Mouse (Mus musculus) brain, embryonic 14.5 days (tissue): ENCODE data around the gene Mlx. TPM values are rescaled to one million over a fixed set of nuclear protein-coding genes. Genes with fewer than 3 reads are reported as not detected.

ENCODE experiments used
- DNase-seq: peaks from one replicate; pipeline ENCODE4 v3.0.0-alpha.2; 2011; ENCODE audit warnings: low read depth
- CTCF ChIP-seq: fragments of 200-500 bp; IDR thresholded peaks from 2 replicates; pipeline ENCODE4 v1.5.1; 2012; ENCODE audit warnings: inconsistent platforms, mild to moderate bottlenecking, moderate library complexity, borderline replicate concordance; ENCODE audit not compliant: insufficient read depth, insufficient read length; ENCODE audit errors: extremely low read depth
- POLR2A ChIP-seq: fragments of 200-500 bp; IDR thresholded peaks from 2 replicates; pipeline ENCODE4 v1.6.1; 2012; ENCODE audit warnings: mild to moderate bottlenecking, inconsistent platforms, borderline replicate concordance; ENCODE audit not compliant: poor library complexity, insufficient read depth, insufficient read length, severe bottlenecking; ENCODE audit errors: extremely low read depth
- polyA plus RNA-seq: library from polyadenylated mRNA; depleted of rRNA; stranded (reverse); fragments of >200 nt; gene quantifications from 2 replicates; pipeline ENCODE4 v1.2.3, GENCODE M21; 2012

The Mlx gene
- polyA plus RNA-seq, 1 experiment, result 57.7 TPM

DNA sequence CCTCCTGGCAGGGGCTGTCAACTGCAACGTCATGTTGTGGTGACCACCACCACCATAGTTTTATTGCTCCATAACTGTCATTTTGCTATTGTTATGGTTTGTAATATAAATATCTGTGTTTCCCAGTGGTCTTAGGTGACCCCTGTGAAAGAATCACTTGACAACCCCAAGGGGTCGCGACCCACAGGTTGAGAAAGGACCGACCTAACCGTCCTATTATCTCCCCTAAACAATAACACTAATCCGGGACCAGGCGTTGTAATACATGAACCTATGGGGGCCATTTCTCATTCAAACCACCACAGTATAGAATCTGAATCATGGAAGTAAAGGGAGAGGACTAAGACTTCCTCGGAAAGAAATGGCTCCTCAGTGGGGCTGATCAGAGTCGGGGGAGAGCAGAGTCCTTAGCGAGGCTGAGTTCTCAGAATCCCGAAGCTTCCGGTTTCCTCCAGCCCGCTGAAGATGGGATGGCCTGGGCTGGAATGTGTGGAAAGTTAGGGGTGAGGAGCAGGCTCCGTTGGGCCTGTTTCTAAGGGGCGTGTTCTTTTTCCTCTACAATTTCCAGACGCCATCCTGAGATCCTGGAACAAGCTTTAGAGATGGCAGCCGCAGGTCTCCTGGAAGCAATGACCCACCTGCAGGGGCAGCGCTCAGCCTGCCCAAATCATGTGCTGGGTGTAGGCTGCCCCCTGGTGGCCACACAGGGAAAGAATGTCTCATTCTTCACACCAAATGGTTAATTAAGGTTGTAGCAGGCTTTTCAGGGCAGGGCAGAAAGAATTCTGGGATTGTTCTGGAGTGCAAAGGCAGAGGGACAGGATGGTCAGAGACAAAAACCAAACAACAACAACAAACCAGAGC is 20.3 kb upstream of the Mlx start:
- TF ChIP-seq POLR2A (no peak), CTCF (peak; percentile 97)
- peak; percentile 89 for DNase-seq

DNA sequence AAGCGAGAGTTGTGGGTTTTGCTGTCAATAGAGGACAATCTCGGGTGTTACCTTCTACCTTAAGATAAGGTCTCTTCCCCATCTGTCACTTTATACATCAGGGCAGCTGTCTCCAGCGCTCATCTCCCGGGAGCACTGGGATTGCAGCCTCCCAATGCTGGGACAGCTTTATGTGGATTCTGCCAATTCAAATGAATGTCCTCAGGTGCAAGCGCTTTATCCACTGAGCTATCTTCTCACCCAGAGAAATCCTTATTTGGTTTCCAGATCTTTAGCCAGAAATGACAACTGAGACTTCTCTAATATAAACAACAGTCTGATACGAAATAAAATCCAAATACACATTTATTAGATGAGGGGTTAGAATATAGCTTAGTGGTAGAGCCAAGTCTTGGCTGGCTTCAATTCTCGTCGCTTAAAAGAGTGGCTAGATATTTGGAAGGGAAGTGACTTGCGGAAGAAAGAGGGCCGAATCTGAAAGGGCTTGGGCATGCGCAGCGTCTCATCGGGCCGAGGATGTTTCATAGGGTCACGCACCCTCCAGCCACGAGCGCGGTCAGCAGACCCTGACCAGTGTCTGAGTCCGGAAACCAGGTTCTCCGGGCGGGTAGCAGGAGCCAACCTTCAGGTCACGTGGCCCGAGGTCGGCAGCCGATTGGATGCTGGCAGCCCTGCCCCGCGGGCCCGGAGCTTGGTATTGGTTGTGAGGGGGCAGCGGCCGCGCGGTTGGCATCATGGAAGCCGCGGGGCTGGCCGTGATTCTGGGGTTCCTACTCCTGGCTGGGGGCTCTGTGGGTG is 17.5 kb upstream of the Mlx start, which contains the start of gene Naglu:
Gene Naglu, plus strand, starts transcription at position 622 of the 798 bp plus-strand sequence.
- peak; percentile 96 for DNase-seq
- TF ChIP-seq POLR2A, result peak; percentile 73; the same call in 1 of the 2 replicates
- TF ChIP-seq CTCF, result no peak

DNA sequence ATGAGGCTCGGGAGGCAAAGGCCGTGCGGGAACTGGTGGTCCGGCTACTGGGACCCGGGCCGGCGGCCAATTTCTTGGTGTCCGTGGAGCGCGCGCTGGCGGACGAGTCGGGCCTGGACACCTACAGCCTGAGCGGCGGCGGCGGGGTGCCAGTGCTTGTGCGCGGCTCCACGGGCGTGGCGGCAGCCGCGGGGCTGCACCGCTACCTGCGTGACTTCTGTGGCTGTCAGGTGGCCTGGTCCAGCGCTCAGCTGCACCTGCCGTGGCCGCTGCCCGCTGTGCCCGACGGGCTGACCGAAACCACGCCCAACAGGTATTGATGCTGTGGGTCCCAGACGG is 16.9 kb upstream of the Mlx start:
- no peak for DNase-seq

DNA sequence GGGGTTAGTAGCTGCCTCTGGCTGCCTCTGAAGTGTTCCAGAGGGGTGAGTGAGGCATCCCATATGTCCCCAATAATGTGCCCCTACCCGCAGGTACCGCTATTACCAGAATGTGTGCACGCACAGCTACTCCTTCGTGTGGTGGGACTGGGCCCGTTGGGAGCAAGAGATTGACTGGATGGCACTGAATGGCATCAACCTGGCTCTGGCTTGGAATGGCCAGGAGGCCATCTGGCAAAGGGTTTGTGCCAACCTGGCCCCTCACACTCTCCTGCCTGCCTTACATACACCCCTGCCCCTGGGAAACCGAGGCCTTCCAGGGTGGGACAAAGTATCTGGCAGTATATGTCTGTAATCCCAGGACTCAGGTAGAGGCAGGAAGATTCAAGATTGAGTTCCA is 16.1 kb upstream of the Mlx start:
- no peak for DNase-seq

More for the DNA sequence above, 16.9 kb upstream of the Mlx start:
- TF ChIP-seq CTCF (no peak), POLR2A (no peak)

DNA sequence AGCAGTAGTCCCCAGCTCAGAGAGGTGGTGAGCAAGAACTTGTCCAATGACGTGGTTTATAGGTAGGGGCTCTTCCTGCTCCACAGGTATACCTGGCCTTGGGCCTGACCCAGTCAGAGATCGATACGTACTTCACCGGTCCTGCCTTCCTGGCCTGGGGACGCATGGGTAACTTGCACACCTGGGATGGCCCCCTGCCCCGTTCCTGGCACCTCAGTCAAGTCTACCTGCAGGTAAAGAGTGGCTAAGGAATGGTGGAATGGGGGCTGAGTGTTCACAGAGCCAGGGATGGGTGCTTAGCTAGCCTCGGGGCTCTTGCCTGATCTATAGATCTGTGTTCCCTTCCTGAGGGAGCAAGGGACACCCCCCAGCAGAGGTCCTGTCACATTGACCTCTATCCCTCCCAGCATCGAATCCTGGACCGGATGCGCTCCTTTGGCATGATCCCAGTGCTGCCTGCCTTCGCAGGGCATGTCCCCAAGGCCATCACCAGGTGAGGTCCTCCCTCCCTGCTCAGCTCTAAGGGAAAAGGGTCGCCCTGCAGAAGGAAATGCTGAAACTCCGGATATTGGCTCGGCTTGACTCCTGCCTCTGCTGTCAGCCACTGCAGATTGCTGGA is 15.2 kb upstream of the Mlx start:
- TF ChIP-seq POLR2A, result no peak
- no peak for TF ChIP-seq CTCF
- DNase-seq, result no peak

More for the DNA sequence above, 16.1 kb upstream of the Mlx start:
- TF ChIP-seq POLR2A (no peak), CTCF (no peak)

DNA sequence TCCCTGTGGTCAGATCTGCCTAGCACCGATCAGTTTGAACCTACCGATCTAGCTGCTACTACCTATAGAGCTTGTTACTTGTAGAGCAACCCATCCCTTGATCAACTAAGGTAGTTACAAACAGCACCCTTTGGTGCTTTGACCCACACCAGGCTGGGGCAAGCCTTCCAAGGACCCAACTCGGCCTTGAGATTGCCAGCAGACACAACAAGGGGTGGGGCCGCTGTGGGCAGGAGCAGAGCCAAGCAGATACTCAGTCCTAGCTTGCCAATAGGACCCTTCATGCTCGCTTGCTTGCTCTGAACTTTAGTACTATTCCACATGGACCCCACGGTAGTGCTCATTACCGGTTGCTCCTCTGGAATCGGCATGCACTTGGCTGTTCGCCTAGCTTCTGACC is 9.0 kb upstream of the Mlx start, which contains the start of gene Hsd17b1:
Gene Hsd17b1, plus strand, starts transcription at position 291 of the 400 bp plus-strand sequence.
- no peak for TF ChIP-seq POLR2A
- TF ChIP-seq CTCF, result no peak
- no peak for DNase-seq

DNA sequence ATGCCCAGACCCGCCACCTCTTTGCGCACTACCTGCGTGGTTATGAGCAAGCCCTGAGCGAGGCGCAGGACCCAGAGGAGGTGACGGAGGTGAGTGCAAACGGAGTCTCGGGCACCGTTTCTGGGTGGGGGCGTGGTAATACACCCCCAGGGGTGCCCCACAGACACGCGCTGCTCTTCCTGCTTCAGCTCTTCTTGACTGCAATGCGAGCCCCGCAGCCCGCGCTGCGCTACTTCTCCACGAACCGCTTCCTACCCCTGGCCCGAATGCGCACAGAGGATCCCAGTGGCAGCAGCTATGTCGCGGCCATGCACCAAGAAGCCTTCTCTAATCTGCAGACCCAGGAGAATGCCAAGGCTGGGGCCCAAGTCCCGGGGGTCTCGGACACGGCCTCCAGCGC is 7.3 kb upstream of the Mlx start:
- DNase-seq, result no peak
- TF ChIP-seq POLR2A, result no peak
- no peak for TF ChIP-seq CTCF

DNA sequence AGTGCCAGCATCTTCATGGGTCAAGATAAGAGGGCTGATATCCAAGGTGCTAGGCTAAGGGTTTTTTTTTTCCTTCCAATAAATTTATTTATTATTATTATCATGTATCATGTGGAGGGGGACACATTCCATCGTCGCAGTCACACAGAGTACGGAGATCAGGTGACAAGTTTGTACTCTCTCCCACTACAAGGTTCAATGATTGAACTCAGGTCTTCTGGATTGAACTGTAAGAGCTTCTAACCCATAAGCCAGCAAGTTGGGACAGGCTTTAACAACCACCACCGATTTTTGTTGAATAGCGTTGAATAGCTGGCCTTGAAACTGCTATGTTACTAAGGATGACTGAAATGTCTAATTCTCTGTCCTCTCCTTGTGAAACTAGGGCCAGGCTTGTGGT is 6.7 kb upstream of the Mlx start:
- no peak for TF ChIP-seq CTCF
- TF ChIP-seq POLR2A, result no peak
- DNase-seq, result no peak

DNA sequence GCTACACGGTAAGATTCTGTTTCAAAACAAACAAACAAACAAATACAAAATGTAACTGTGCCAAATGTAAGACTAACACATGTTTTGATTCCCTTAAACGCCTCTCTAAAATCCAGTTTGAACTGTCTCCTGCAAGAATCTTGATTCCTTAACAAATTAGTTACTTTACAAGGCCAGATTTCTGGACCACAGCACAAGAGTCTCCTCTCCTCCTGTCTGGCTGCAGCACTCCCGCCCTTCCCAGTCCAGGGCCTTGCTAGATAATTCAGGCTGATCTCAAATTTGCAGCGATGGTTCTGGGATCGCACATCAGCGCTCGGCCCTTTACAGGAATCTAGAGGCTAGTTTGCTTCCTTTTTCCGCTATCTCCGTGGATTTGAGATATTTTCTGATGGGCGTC is 5.4 kb upstream of the Mlx start:
- peak; percentile 27 for DNase-seq
- TF ChIP-seq CTCF, result no peak
- no peak for TF ChIP-seq POLR2A

DNA sequence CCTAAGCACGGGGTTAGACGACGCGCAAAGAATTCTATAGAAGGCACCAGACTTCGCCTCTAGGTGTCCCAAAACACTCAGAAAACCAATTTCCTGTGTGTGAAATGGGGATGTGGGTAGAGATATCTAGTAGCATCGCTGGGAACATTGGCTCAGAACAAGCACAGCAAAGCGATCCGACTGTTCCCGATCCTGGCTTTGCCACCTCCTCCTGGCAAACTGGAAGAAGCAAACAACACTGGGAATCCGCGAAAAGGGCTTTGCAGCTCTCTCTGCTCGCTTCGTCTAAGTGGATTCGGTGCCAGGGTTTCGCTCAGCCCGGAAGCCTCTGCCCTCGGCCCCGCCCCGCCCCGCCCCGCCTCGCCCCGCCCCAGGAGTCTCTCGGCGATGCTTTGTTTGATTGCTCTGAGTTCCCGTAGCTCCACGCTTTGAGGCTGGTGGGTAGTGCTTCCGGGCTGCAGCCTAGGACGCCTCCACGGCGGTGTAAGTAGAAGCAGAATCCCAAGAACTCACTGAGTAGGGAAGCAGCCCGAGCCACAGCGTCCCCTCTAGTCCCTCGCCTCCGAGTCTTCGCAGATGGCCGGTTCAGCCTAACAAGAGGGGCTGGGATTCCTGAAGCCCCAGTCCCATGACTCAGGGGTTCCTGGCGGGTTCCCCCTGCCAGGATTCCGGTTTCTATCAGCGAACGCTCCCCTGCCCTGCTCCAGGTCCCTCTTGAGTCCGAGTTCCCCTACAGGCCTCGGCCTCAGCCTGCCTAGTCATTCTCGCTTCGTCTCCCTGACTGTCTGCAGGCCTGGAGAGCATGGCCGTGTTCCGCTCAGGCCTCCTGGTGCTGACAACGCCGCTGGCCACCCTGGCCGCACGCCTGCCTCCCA is 4.6 kb upstream of the Mlx start, which contains the start of gene Coasy:
Gene Coasy, plus strand, starts transcription at position 358 of the 875 bp plus-strand sequence.
- TF ChIP-seq POLR2A (peak; percentile 51; the same call in 1 of the 2 replicates), CTCF (peak; percentile 40; the same call in 1 of the 2 replicates)
- DNase-seq, result peak; percentile 98
